8 mouse cellular contexts compared by ENCODE assay signal in the genomic region with DNA sequence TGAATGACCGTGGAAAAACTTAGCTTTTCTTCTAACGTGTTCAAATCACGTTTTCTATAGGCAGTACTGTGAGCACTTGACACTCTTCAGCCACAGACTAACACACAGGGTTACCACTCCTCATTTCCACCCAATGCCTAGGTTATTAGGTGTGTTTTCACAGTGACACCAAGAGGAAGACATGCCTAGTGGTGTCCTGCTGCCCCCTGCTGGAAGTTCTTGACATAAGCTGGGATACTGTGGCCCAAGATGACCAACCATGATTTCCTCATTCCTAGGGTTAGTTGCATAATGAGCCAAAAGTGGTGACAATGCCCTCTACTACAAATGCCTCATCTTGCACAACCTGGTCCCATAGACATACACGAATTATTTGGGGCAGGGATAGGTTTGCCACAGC. TPM values are rescaled to one million over a fixed set of nuclear protein-coding genes. Genes with fewer than 3 reads are reported as not detected.
A peak's percentile ranks its signal among the peaks of the same experiment; 100 is the strongest.
DNase-seq lines count a peak whose midpoint lies in the region; TF ChIP-seq lines count a peak whose summit lies in the region.

No protein-coding gene starts in this region.

- intact Hi-C loops in gastrocnemius, adult 2 months (cut with DNase I), result loop anchor here (1.0 to 5.0 kb wide), 2 partner anchors 36 to 131 kb away; no protein-coding TSS in a partner anchor
- intact Hi-C loops in left cerebral cortex, adult 2 months (cut with DNase I), result loop anchor here (1.0 kb wide), 1 partner anchor 131 kb away; no protein-coding TSS in a partner anchor

- WGBS in macrophage (ENCODE audit: missing documents), result 12% methylated on average over 3 of the region's 4 CpGs

- peaks cover 42% of the 10 kb centered on the region for H3K36me3 ChIP-seq in macrophage (ENCODE audit: inconsistent target)

- H3K27ac ChIP-seq in gastrocnemius, adult 2 months, result no peak overlapping the region
- no peak overlapping the region for H3K27ac ChIP-seq in left cerebral cortex, adult 2 months
- 0 out of 2 replicates have a peak overlapping the region, but pooled peaks have one; percentile 15 for H3K27ac ChIP-seq in macrophage

- no peaks in the 10 kb centered on the region for H3K79me2 ChIP-seq in macrophage (ENCODE audit: inconsistent target)

- no peak overlapping the region for H3K4me3 ChIP-seq in gastrocnemius, adult 2 months
- H3K4me3 ChIP-seq in left cerebral cortex, adult 2 months, result no peak overlapping the region
- H3K4me3 ChIP-seq in macrophage (ENCODE audit: inconsistent target), result no peak overlapping the region

- peak; percentile 52 for DNase-seq in WW6 (ENCODE audit: low read depth, low spot score)
- peak; percentile 94 to 96 for DNase-seq in cerebellum, postnatal 14 days
- DNase-seq in gastrocnemius, adult 2 months, result peak; percentile 88
- DNase-seq in induced T-regulatory cell, adult 2 months (ENCODE audit: low read depth), result peak; percentile 83
- peak; percentile 68 to 78 for DNase-seq in left cerebral cortex, adult 2 months (ENCODE audit: extremely low spot score in 1 of 2, low spot score in 2 of 2)
- DNase-seq in right cerebral cortex, adult 18-20 months, result peak; percentile 68
- DNase-seq in urinary bladder, postnatal 14 days (ENCODE audit: low spot score), result peak; percentile 91

- TF ChIP-seq CTCF in gastrocnemius, adult 2 months (IDR thresholded peaks at IDR 0.05), result peak; percentile 96; the same call in 1 of the 2 replicates
- TF ChIP-seq CTCF in left cerebral cortex, adult 2 months (IDR thresholded peaks at IDR 0.05), result peak; percentile 89

RNA-seq across cellular contexts. Expression of a gene that starts 16.0 kb away (rescaled TPM):
- 1 to 10 TPM; 5.3 to 7.3 TPM for total RNA-seq in gastrocnemius, adult 2 months (2021)
- 10 to 100 TPM; 14.4 to 15.0 TPM for total RNA-seq in left cerebral cortex, adult 2 months (2021)
- 10 to 100 TPM in 2 of 26 experiments, 1 to 10 TPM in 20, under 1 TPM in 4; 0.51 to 13.5 (median 3.7) TPM for total RNA-seq in macrophage (2018; cell fraction: chromatin; rRNA removed)
- 10 to 100 TPM in 19 of 26 experiments, 1 to 10 TPM in 7; 6.9 to 17.3 (median 12.8) TPM for total RNA-seq in macrophage (2018; cell fraction: cytosol; rRNA removed)
- total RNA-seq in macrophage (2018; cell fraction: nucleus; rRNA removed), result 10 to 100 TPM in 4 of 26 experiments, 1 to 10 TPM in 22; 2.0 to 17.8 (median 4.3) TPM
- 11.6 to 23.0 TPM (median 12.1 TPM) in 3 replicates for polyA plus RNA-seq in macrophage (2018)
